Mouse (Mus musculus) heart, embryonic 16.5 days (tissue): Measurements from ENCODE around the gene Lnx2. TPM values are rescaled to one million over a fixed set of nuclear protein-coding genes. Genes with fewer than 3 reads are reported as not detected.

ENCODE experiments used
- ATAC-seq: fragments of 200-750 bp; cut with Nextera tagmentation; replicated peaks from 2 replicates; pipeline ENCODE4 v1.8.0; 2017; ENCODE audit warnings: moderate number of reproducible peaks; ENCODE audit not compliant: insufficient read depth, low FRiP score; ENCODE audit errors: extremely low read depth
- H3K27ac ChIP-seq: fragments of 300-500 bp; sonication (generic); 2 replicates; pipeline ENCODE4 v1.5.1; 2014; ENCODE audit warnings: mild to moderate bottlenecking, low read length, control low read depth, moderate library complexity
- H3K27me3 ChIP-seq: fragments of 300-500 bp; sonication (generic); 2 replicates; pipeline ENCODE4 v1.6.1; 2014; ENCODE audit warnings: low read length, mixed read lengths; ENCODE audit not compliant: control insufficient read depth, insufficient read depth
- H3K36me3 ChIP-seq: fragments of 300-500 bp; sonication (generic); 2 replicates; pipeline ENCODE4 v1.6.1; 2014; ENCODE audit not compliant: control insufficient read depth, insufficient read depth
- H3K4me1 ChIP-seq: fragments of 300-500 bp; sonication (generic); 2 replicates; pipeline ENCODE4 v1.6.1; 2014; ENCODE audit warnings: low read length, mixed read lengths; ENCODE audit not compliant: control insufficient read depth, insufficient read depth
- H3K4me2 ChIP-seq: fragments of 300-500 bp; sonication (generic); 2 replicates; pipeline ENCODE4 v1.6.1; 2014; ENCODE audit warnings: low read depth, mild to moderate bottlenecking, control low read depth, low read length
- H3K4me3 ChIP-seq: fragments of 300-500 bp; sonication (generic); 2 replicates; pipeline ENCODE4 v1.5.1; 2014; ENCODE audit warnings: mild to moderate bottlenecking, control low read depth, low read length
- H3K9ac ChIP-seq: fragments of 300-500 bp; sonication (generic); 2 replicates; pipeline ENCODE4 v1.6.1; 2014; ENCODE audit warnings: low read length, control low read depth
- H3K9me3 ChIP-seq: fragments of 300-500 bp; sonication (generic); replicated peaks from 2 replicates; pipeline ENCODE4 v1.6.1; 2016; ENCODE audit warnings: low read length; ENCODE audit not compliant: control insufficient read depth
- WGBS: fragments of 180-500 bp; shearing (Covaris S2); extraction: QIAGEN DNeasy Blood & Tissue Kit; methylation state at CpG from one replicate; pipeline ENCODE4 v1.1.7; 2014; 5-methylcytosine and 5-hydroxymethylcytosine counted together
- polyA plus RNA-seq: library from polyadenylated mRNA; unstranded; fragments of >200 nt; fragmentation: Nextera tagmentation; extraction: Ambion mirVana; gene quantifications from 2 replicates; pipeline ENCODE4 v1.2.1, GENCODE M21; 2015

Gene Lnx2
- polyA plus RNA-seq, 1 experiment from 2014 or later: 13.9 TPM

DNA sequence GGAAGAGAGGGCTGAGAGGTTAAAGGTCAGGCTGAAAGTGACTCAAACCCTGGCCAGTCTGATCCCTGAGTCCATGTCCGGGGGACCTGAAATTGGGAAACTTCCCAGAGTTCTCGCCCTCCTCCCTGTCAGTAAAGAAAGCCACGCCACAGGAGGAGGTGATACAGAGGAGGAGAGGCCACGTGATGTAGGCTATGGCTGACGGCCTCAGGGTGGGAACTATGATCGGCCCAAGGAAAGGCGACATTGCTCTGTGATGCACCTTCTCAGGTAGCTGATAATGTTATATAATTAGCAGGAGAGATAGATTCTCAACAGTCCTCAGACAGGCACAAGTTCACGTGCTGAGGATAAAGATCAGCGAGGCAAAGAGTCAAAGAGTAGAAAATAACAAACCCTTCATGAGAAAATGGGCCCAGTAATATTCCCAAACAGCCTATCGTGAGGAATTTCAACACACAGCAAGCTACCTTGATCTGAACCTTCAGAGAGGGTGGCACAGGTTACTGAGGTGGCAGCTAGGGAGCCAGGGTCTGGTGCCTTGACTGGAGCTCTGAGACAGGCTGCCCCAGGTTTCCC is 19.6 kb downstream of the Lnx2 start:
- H3K9me3 ChIP-seq: no peaks in the 10 kb centered on the region
- no peak overlapping the region for H3K9ac ChIP-seq
- no peaks in the 10 kb centered on the region for H3K27me3 ChIP-seq
- H3K4me1 ChIP-seq: peaks cover 39% of the 10 kb centered on the region
- H3K27ac ChIP-seq: 0 out of 2 replicates have a peak overlapping the region, but pooled peaks have one; percentile 23
- H3K4me3 ChIP-seq: no peak overlapping the region
- 83% methylated on average over 10 of the region's 10 CpGs for WGBS
- no peak for ATAC-seq
- no peak overlapping the region for H3K4me2 ChIP-seq
- no peaks in the 10 kb centered on the region for H3K36me3 ChIP-seq

DNA sequence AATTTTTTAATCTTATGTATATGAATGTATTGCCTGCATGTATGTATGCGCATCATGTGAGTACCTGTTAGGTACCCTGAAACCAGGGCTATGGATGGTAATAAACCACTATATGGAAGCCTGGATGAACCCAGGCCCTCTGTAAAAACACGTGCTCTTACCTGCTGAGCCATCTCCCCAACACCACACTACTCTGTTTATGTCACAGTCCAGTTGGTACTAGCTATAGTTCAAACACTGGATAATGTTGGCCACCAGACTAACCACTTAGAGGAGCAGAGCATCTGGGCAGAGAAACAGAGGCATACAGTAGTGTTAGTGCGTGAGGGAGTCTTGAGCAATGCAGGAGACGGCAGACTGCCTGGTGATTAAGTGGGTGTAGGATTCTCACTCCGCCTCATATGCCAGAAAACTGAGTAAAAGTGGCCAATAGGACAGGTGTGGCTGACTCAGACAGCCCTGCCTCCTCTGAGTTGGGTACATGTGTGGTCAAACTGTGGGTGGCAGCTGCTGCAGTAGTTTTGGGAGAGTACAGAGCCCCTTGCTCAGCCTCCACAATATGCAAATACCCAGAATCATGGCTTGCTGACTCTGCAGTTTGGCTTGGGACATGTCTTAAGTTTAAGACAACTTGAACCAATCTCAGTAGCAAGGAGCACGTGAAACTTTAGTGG is 20.7 kb downstream of the Lnx2 start:
- Histone ChIP-seq H3K36me3 (no peaks in the 10 kb centered on the region), H3K4me3 (no peak overlapping the region), H3K4me2 (no peak overlapping the region), H3K9me3 (no peaks in the 10 kb centered on the region), H3K27ac (no peak overlapping the region), H3K9ac (no peak overlapping the region), H3K4me1 (peaks cover 47% of the 10 kb centered on the region), H3K27me3 (no peaks in the 10 kb centered on the region)
- ATAC-seq: no peak
- 78% methylated on average over 6 of the region's 6 CpGs for WGBS

DNA sequence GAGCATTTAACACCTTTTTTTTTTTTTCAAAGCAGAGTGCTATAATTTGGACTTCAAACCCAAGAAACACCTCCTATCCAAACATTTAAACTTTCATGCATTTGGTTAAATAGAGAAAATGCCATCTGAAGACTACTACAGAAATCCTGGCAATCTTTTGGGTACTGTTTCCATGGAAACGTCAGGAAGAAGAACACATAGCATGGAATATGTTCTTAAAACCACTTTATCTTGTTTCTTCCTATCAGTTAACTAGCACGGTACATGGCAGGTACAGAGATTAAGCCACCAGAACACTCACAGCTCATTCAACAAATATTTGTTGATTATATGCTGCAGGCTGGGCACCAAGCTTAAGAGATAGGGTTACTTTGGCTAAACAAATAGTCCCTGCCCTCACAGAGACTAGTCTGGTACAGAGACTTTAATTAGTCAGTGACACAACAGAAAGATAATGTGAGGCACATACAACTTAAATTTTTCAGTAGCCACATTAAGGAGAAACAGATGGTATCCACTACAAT is 21.6 kb downstream of the Lnx2 start:
- WGBS: 37% methylated on average over 2 of the region's 2 CpGs
- ATAC-seq: no peak
- Histone ChIP-seq H3K4me2 (no peak overlapping the region), H3K9me3 (no peaks in the 10 kb centered on the region), H3K4me1 (peaks cover 47% of the 10 kb centered on the region), H3K4me3 (no peak overlapping the region), H3K36me3 (no peaks in the 10 kb centered on the region), H3K27me3 (no peaks in the 10 kb centered on the region), H3K27ac (no peak overlapping the region), H3K9ac (no peak overlapping the region)

DNA sequence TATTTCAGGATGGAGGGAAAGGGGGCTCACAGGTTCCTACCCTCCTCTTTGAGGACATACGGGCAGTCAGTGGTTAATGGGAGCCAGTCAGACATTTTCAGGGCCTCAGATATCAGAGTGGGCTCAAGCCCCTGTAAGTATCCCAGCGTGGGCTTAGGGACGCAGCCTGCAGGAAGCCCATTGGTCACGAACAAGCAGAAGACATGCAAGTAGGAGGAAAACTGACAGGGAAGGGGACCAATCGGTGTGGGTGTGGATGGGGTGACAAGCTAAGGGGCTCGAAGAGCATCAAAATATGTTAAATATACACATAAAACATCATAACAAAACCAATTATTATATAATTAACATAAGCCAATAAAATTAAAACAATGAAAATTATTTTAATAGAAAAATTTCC is 22.1 kb downstream of the Lnx2 start:
- no peak overlapping the region for H3K4me2 ChIP-seq
- H3K9ac ChIP-seq: no peak overlapping the region
- no peaks in the 10 kb centered on the region for H3K27me3 ChIP-seq
- H3K36me3 ChIP-seq: no peaks in the 10 kb centered on the region
- H3K9me3 ChIP-seq: no peaks in the 10 kb centered on the region
- 78% methylated on average over 6 of the region's 6 CpGs for WGBS
- H3K27ac ChIP-seq: no peak overlapping the region
- H3K4me1 ChIP-seq: peaks cover 48% of the 10 kb centered on the region
- no peak overlapping the region for H3K4me3 ChIP-seq
- ATAC-seq: no peak

DNA sequence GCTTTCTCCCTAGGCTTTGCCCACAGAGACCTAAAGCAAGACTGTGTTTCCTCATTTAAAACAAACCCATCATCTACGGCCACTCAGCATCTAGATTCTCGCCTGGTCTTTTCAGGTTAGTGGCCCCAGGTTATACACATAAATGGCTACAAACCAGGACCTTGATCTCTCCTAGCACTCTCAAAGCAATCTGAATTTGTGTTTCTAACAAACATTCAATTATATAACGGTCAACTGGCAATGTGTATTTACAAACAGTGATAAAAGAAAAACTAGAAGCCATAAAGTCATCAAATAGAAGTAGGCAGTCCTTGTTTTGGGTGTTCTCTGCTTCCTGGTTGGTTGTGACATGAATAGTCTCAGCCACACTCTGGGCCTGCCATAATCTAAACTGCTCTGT is 22.9 kb downstream of the Lnx2 start:
- Histone ChIP-seq H3K9me3 (no peaks in the 10 kb centered on the region), H3K27ac (no peak overlapping the region), H3K36me3 (no peaks in the 10 kb centered on the region), H3K4me1 (peaks cover 47% of the 10 kb centered on the region), H3K27me3 (no peaks in the 10 kb centered on the region), H3K4me2 (no peak overlapping the region), H3K9ac (no peak overlapping the region), H3K4me3 (no peak overlapping the region)
- ATAC-seq: no peak
- 85% methylated on average over 3 of the region's 3 CpGs for WGBS

DNA sequence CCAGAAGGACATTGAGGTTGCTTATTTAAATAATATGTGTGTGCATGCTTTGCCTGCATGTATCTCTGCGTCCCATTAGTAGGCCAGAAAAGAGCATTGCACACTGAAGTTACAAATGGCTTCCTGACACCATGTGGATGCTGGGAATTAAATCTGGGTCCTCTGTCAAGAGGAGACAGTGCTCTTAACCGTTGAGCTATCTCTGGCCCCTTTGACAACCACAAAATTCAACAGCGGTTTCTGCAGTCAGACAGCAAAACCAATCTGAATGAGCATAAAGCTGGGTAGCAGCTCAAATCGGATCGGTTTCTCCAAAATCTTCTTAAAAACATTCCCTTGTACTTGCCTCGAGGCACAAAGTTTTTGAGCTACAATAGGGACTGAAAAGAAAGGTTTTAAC is 23.3 kb downstream of the Lnx2 start:
- Histone ChIP-seq H3K4me3 (no peak overlapping the region), H3K27me3 (no peaks in the 10 kb centered on the region), H3K9ac (no peak overlapping the region), H3K27ac (no peak overlapping the region), H3K4me1 (peaks cover 45% of the 10 kb centered on the region), H3K9me3 (no peaks in the 10 kb centered on the region), H3K4me2 (no peak overlapping the region), H3K36me3 (no peaks in the 10 kb centered on the region)
- WGBS: 88% methylated on average over 6 of the region's 6 CpGs
- no peak for ATAC-seq

DNA sequence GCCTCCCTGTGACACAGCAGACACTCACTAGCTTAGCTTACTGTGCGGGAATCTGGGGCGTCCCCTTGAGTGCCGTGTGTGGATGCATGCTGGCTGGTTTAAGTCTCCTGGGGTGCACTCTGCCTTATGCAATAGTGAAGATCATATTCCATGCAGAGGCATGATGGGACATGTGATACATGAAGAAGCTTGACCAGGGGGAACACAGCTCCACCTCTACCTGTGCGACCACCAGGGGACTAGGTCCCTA is 24.2 kb downstream of the Lnx2 start:
- Histone ChIP-seq H3K4me2 (no peak overlapping the region), H3K9ac (no peak overlapping the region), H3K9me3 (no peaks in the 10 kb centered on the region), H3K36me3 (no peaks in the 10 kb centered on the region), H3K27me3 (no peaks in the 10 kb centered on the region), H3K4me3 (no peak overlapping the region), H3K27ac (no peak overlapping the region), H3K4me1 (peaks cover 41% of the 10 kb centered on the region)
- 80% methylated on average over 4 of the region's 4 CpGs for WGBS
- no peak for ATAC-seq

DNA sequence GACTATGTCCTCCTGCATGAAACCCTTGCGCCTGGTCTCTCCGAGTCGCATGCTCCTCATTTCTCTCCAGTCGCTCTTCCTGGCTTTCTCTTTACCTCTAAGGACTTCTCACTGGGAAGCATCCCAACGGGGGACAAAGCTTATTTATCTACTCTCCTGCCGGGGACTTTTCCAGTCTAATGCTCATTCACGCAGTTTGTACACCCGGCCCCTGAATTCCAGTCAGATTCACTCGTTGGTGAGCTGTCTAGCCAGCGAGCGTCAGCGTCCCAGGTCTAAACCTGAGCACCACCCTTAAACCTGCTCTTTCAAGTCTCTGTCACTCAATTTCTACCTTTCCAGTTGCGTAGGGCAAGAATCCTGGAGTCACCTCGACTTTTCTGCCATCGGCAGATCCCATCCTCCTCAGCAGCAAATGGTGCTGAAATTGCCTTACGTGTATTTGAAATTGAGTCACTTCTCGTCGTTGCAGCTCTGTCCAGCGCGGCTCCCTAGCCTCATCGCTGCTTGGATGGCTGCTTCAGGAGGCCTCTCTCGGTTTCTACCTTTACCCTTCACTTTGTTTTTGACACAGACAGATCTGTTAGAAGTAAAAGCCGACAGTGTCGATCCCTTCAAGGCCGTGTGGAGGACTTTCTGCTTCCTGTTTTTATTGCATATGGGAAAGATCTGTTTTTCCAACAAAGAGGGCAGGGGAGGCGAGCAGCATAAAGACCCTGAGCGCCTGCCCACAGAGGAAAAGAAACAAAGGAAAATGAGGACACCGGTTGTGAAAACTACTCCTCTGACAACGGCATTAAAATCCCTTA is 24.7 kb downstream of the Lnx2 start:
- Histone ChIP-seq H3K4me3 (no peak overlapping the region), H3K4me1 (peaks cover 37% of the 10 kb centered on the region), H3K27me3 (no peaks in the 10 kb centered on the region), H3K4me2 (peak overlapping the region; percentile 49), H3K9me3 (no peaks in the 10 kb centered on the region), H3K36me3 (no peaks in the 10 kb centered on the region), H3K27ac (0 out of 2 replicates have a peak overlapping the region, but pooled peaks have one; percentile 1), H3K9ac (peak overlapping the region; percentile 3)
- 49% methylated on average over 29 of the region's 29 CpGs for WGBS
- 0 out of 2 replicates have a peak, but pooled peaks have one; percentile 34 for ATAC-seq
